Mouse (Mus musculus): ENCODE measurements at regions not wholly inside any gene's neighbourhood (a gene's known extent, or its start where the extent isn't known, plus 50 kb on each side); places are given as distances from the start of the nearest gene placed in this dataset.
A peak's percentile ranks its signal among the peaks of the same experiment; 100 is the strongest.
"Not testable (repeated sequence)": the region's sequence is repeated elsewhere in the genome, so short reads cannot be mapped to it uniquely, and the experiment has no call there.

GRCm38 (mm10) chrX:19341231-19342007, 139.7 kb downstream of the Tex13c3 start:
- not testable (repeated sequence) for DNase-seq (ENCODE audit: low read depth)

GRCm38 (mm10) chrX:19313286-19313685, 167.8 kb downstream of the Tex13c3 start:
- DNase-seq (ENCODE audit: low read depth), result no peak

- DNase-seq (ENCODE audit: low read depth), result no peak
Measured at GRCm38 (mm10) chrX:19311809-19312559, 169.1 kb downstream of the Tex13c3 start.

GRCm38 (mm10) chrX:19311377-19311776, 169.7 kb downstream of the Tex13c3 start:
- DNase-seq (ENCODE audit: low read depth), result no peak

GRCm38 (mm10) chrX:19288171-19288570, 192.9 kb downstream of the Tex13c3 start:
- DNase-seq (ENCODE audit: low read depth), result no peak

- no peak for DNase-seq (ENCODE audit: low read depth)
Measured at GRCm38 (mm10) chrX:19286431-19286830, 194.7 kb downstream of the Tex13c3 start.

GRCm38 (mm10) chrX:19285773-19286172, 195.3 kb downstream of the Tex13c3 start:
- no peak for DNase-seq (ENCODE audit: low read depth)

GRCm38 (mm10) chrX:19283078-19283477, 198.0 kb downstream of the Tex13c3 start:
- no peak for DNase-seq (ENCODE audit: low read depth)

- no peak for DNase-seq (ENCODE audit: low read depth)
Measured at GRCm38 (mm10) chrX:19264237-19264636, 216.9 kb downstream of the Tex13c3 start.

- no peak for DNase-seq (ENCODE audit: low read depth)
Measured at GRCm38 (mm10) chrX:19246777-19247619, 234.1 kb downstream of the Tex13c3 start.

GRCm38 (mm10) chrX:19237738-19238261, 243.3 kb downstream of the Tex13c3 start:
- peak; percentile 15 for DNase-seq (ENCODE audit: low read depth)

- no peak for DNase-seq (ENCODE audit: low read depth)
Measured at GRCm38 (mm10) chrX:19237048-19237737, 243.9 kb downstream of the Tex13c3 start.

GRCm38 (mm10) chrX:19235449-19235848, 245.7 kb downstream of the Tex13c3 start:
- no peak for DNase-seq (ENCODE audit: low read depth)

GRCm38 (mm10) chrX:19231823-19232222, 249.3 kb downstream of the Tex13c3 start:
- DNase-seq (ENCODE audit: low read depth), result no peak

GRCm38 (mm10) chrX:19223336-19223735, 257.8 kb downstream of the Tex13c3 start:
- DNase-seq (ENCODE audit: low read depth), result no peak

- DNase-seq (ENCODE audit: low read depth), result no peak
Measured at GRCm38 (mm10) chrX:19220785-19221496, 260.2 kb downstream of the Tex13c3 start.

GRCm38 (mm10) chrX:19219727-19220126, 261.4 kb downstream of the Tex13c3 start:
- no peak for DNase-seq (ENCODE audit: low read depth)

- DNase-seq (ENCODE audit: low read depth), result no peak
Measured at GRCm38 (mm10) chrX:19219301-19219700, 261.8 kb downstream of the Tex13c3 start.

GRCm38 (mm10) chrX:19206420-19206819, 274.7 kb downstream of the Tex13c3 start:
- no peak for DNase-seq (ENCODE audit: low read depth)

- no peak for DNase-seq (ENCODE audit: low read depth)
Measured at GRCm38 (mm10) chrX:19202542-19202941, 278.6 kb downstream of the Tex13c3 start.

- no peak for DNase-seq (ENCODE audit: low read depth)
Measured at GRCm38 (mm10) chrX:19201383-19201782, 279.7 kb downstream of the Tex13c3 start.

Measured in naive thymus-derived CD4-positive, alpha-beta T cell, adult 2 months (primary cell).